Mouse (Mus musculus): ENCODE results near the gene Rhot2.

DNA sequence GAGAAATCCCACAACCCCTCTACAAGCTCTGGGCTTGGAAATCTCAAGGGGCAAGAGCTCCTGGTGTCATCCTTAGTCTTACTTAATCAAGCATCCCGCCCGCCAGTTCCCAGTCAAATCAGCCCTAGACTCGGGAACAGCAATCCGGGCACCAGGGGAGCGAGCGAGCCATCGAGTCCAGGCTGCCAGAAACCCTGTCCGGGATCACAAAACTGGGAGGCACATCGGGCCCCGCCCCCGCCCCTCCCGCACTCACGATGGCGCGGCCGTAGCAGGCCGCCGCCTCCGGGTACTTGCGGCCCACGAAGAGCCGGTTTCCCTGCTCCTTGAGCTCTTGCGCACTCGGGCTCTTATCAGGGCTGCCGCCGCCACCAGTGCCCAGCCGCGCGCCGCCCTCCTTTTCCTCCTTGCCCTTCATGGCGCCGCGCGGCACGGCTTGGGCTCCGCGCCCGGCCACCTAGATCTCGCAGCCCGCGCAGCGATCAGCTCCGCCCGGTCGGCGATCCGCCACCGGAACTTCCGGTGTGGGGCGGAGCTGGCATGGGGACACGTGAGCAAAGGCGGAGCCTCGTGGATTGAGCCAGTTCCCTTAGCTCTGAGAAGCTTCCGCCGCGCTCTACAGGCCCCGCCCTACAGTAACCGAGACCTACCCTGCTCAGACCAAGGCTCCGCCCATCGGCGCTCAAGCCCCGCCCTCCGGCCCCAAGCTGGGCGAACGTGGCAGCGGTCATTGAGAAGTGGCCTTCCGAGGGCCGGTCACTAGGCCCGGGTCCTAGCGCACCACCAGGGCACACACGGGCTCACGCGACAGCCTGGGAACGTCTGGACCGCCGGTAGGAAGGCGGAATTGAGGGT is 12.0 kb downstream of the Rhot2 start:
- TF ChIP-seq CTCF (IDR thresholded peaks at IDR 0.05; ENCODE audit: control insufficient read depth, insufficient read depth, insufficient read length), result no peak
- TF ChIP-seq MYOD1 (IDR thresholded peaks at IDR 0.05; ENCODE audit: control insufficient read depth, insufficient read length, low read depth), result no peak
- TF ChIP-seq MAX (IDR thresholded peaks at IDR 0.05), result peak; percentile 44
- peak; percentile 94 for TF ChIP-seq USF1 (IDR thresholded peaks at IDR 0.05; ENCODE audit: low read depth)
- TF ChIP-seq MYOG (IDR thresholded peaks at IDR 0.05; ENCODE audit: control insufficient read depth, extremely low read depth, insufficient read length), result no peak
